Mouse (Mus musculus) small intestine, adult 2 months (tissue): ENCODE data around the gene Olfml3. TPM values are rescaled to one million over a fixed set of nuclear protein-coding genes. Genes with fewer than 3 reads are reported as not detected.

ENCODE experiments used
- H3K27ac ChIP-seq: fragments of 200-500 bp; 2 replicates; pipeline ENCODE4 v1.5.1; 2012; ENCODE audit warnings: low read depth, low read length, control low read depth, inconsistent platforms; ENCODE audit not compliant: insufficient read depth
- H3K27me3 ChIP-seq: fragments of 200-500 bp; 2 replicates; pipeline ENCODE4 v1.6.1; 2012; ENCODE audit warnings: mild to moderate bottlenecking, moderate library complexity, low read length, inconsistent platforms; ENCODE audit not compliant: control insufficient read depth, insufficient read depth
- H3K36me3 ChIP-seq: fragments of 200-500 bp; 2 replicates; pipeline ENCODE4 v1.6.1; 2012; ENCODE audit warnings: mild to moderate bottlenecking, low read length, control low read depth, inconsistent platforms; ENCODE audit not compliant: control insufficient read depth, insufficient read depth
- H3K4me1 ChIP-seq: fragments of 200-500 bp; 2 replicates; pipeline ENCODE4 v1.6.1; 2012; ENCODE audit warnings: low read length, inconsistent platforms, mixed read lengths; ENCODE audit not compliant: control insufficient read depth, insufficient read depth, insufficient read length
- H3K4me3 ChIP-seq: fragments of 200-500 bp; 2 replicates; pipeline ENCODE4 v1.5.1; 2012; ENCODE audit warnings: low read depth, mild to moderate bottlenecking, control low read depth, inconsistent platforms, low read length, moderate library complexity
- CTCF ChIP-seq: fragments of 200-500 bp; IDR thresholded peaks from 2 replicates; pipeline ENCODE4 v1.5.1; 2012; ENCODE audit warnings: low read depth, mild to moderate bottlenecking, control low read depth, inconsistent platforms, low read length, moderate library complexity, mixed read lengths; ENCODE audit not compliant: insufficient replicate concordance, insufficient read length; ENCODE audit errors: extremely low read depth
- POLR2A ChIP-seq: fragments of 200-500 bp; IDR thresholded peaks from 2 replicates; pipeline ENCODE4 v1.6.1; 2012; ENCODE audit warnings: low read depth, mild to moderate bottlenecking, control low read depth, inconsistent platforms, low read length, moderate library complexity
- WGBS: fragments of 180-500 bp; shearing (Covaris S2); methylation state at CpG from one replicate; pipeline ENCODE4 v1.1.7; 2018; 5-methylcytosine and 5-hydroxymethylcytosine counted together
- polyA plus RNA-seq: library from polyadenylated mRNA; depleted of rRNA; stranded (reverse); fragments of >200 nt; gene quantifications from 2 replicates; pipeline ENCODE4 v1.2.3, GENCODE M21; 2012; rRNA removed

The Olfml3 gene
- 4.0 and 5.7 TPM in 2 replicates for polyA plus RNA-seq

DNA sequence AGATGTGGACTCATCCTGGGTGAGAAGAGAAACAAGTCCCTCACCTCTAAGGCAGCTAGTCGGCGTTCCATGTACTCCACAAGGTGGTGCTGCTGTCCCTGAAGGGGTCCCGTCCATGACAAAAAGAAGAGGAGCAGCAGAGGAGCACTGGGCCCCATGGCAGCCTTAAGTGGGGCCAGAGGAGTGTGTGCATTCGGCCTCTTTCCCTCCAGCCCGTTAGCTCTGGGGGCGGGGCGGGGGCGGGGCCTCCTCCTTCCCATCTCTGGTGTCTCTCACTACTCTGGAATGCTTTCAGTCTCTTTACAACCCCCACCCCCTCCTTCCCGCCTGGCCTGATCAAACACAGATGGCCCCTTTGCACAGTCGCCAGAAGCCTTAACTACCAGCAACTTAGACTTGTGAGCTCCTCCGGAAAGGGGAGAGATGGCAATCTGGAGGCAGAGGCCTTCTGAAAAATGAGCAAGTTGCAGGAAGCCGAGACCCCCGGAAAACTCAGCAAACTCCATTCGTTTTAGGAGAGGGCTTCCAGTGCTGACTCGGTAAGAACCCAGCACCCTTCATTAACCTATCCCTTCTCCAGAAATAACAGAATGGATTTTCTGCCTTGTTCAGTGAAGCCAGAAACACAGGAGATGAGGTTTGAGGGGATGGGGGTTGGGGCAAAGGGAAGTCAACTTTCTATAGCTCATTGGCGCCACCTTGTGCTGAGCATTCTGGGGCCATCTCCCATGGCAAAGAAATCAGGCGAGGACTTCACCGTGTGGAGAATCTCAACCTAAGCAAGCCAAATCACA lies at the start of gene Olfml3:
Gene Olfml3 (minus strand): TSS at position 224 of the 794 bp plus-strand sequence.
- TF ChIP-seq POLR2A (peak; percentile 45; the same call in 1 of the 2 replicates), CTCF (peak; percentile 68; the same call in 1 of the 2 replicates)
- peak within 1 kb of the TSS; percentile 70 for H3K27ac ChIP-seq
- H3K36me3 ChIP-seq, result peaks cover 9% of the 10 kb centered on the region
- 0 out of 2 replicates have a peak, but pooled peaks cover 3% of the 10 kb centered on the region for H3K4me1 ChIP-seq
- H3K4me3 ChIP-seq, result peak within 1 kb of the TSS; percentile 50
- WGBS, result 2% methylated on average over 18 of the region's 18 CpGs
- no peaks in the 10 kb centered on the region for H3K27me3 ChIP-seq

DNA sequence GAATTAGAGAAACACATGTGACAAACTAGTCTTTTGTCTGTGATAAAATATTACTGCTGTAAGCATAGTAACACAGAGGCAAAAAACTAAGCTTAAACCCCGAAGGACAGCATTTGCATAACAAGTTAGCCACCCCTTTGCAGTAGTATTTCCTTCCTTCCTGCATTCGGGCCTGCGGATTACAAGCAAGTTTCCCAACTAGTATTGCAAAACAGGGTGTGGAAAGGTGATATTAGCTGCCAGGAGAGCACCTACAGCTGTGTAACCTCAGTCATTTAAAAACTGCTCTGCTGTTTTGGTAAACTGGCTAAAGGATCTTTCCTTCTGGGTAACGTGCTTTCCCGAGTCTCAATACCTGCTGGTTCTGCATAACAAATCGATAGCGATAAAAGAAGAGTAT lies 49.4 kb upstream of the Olfml3 start:
- Histone ChIP-seq H3K36me3 (no peaks in the 10 kb centered on the region), H3K27me3 (no peaks in the 10 kb centered on the region), H3K4me3 (no peak overlapping the region), H3K4me1 (peaks cover 14% of the 10 kb centered on the region; the same call in 1 of the 2 replicates), H3K27ac (peak overlapping the region; percentile 3; the same call in 1 of the 2 replicates)
- TF ChIP-seq CTCF, result no peak
- no peak for TF ChIP-seq POLR2A
- 28% methylated on average over 7 of the region's 7 CpGs for WGBS

- H3K27ac ChIP-seq, result peak overlapping the region; percentile 32; the same call in 1 of the 2 replicates
Measured at GRCm38 (mm10) chr3:103782844-103783609, 45.2 kb upstream of the Olfml3 start.

DNA sequence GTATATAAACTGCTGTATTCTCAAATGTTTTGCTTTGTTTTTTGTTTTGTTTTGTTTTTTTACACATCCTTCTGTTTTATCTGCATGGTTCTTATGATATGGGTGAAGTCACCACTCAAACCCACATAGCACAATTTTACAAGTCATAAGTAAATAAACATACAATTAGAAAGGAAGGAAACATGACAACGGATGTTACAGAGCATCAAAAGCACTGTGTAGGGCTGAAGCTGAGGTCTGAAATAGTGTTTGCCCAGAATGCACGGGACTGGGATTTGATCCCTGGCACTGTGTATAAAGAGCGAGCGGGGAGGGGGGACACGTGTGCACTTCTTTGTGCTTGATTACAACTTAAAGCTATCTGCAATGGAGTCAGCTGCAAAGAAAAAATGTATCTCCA lies 43.0 kb upstream of the Olfml3 start:
- peaks cover 10% of the 10 kb centered on the region for H3K36me3 ChIP-seq
- WGBS, result 75% methylated on average over 5 of the region's 5 CpGs
- H3K4me3 ChIP-seq, result no peak overlapping the region
- H3K4me1 ChIP-seq, result peaks cover 11% of the 10 kb centered on the region; the same call in 1 of the 2 replicates
- no peak for TF ChIP-seq POLR2A
- no peak for TF ChIP-seq CTCF
- no peak overlapping the region for H3K27ac ChIP-seq
- H3K27me3 ChIP-seq, result no peaks in the 10 kb centered on the region

More at GRCm38 (mm10) chr3:103782844-103783609, 45.2 kb upstream of the Olfml3 start:
- 52% methylated on average over 4 of the region's 4 CpGs for WGBS
- Histone ChIP-seq H3K27me3 (no peaks in the 10 kb centered on the region), H3K4me1 (peaks cover 11% of the 10 kb centered on the region; the same call in 1 of the 2 replicates), H3K4me3 (no peak overlapping the region), H3K36me3 (peaks cover under 1% of the 10 kb centered on the region; the same call in 1 of the 2 replicates)
- TF ChIP-seq CTCF, result no peak
- no peak for TF ChIP-seq POLR2A

GRCm38 (mm10) chr3:103780271-103780670 lies 42.5 kb upstream of the Olfml3 start:
- H3K36me3 ChIP-seq, result peaks cover 10% of the 10 kb centered on the region
- H3K4me3 ChIP-seq, result no peak overlapping the region
- no peaks in the 10 kb centered on the region for H3K27me3 ChIP-seq
- peaks cover 11% of the 10 kb centered on the region; the same call in 1 of the 2 replicates for H3K4me1 ChIP-seq
- WGBS, result 88% methylated on average over 3 of the region's 3 CpGs
- peak overlapping the region; percentile 9; the same call in 1 of the 2 replicates for H3K27ac ChIP-seq
- TF ChIP-seq POLR2A, result no peak
- TF ChIP-seq CTCF, result no peak

- WGBS, result 69% methylated on average over 7 of the region's 7 CpGs
- no peak overlapping the region for H3K27ac ChIP-seq
- TF ChIP-seq CTCF, result no peak
- TF ChIP-seq POLR2A, result no peak
Measured at GRCm38 (mm10) chr3:103779183-103779582, 41.4 kb upstream of the Olfml3 start.

GRCm38 (mm10) chr3:103778660-103779059 lies 40.9 kb upstream of the Olfml3 start:
- Histone ChIP-seq H3K27me3 (no peaks in the 10 kb centered on the region), H3K27ac (0 out of 2 replicates have a peak overlapping the region, but pooled peaks have one; percentile 13), H3K4me1 (peaks cover 8% of the 10 kb centered on the region; the same call in 1 of the 2 replicates), H3K36me3 (peaks cover 12% of the 10 kb centered on the region), H3K4me3 (no peak overlapping the region)
- 63% methylated on average over 6 of the region's 6 CpGs for WGBS
- TF ChIP-seq CTCF, result no peak
- no peak for TF ChIP-seq POLR2A

More at GRCm38 (mm10) chr3:103779183-103779582, 41.4 kb upstream of the Olfml3 start:
- no peaks in the 10 kb centered on the region for H3K27me3 ChIP-seq
- peaks cover 10% of the 10 kb centered on the region for H3K36me3 ChIP-seq
- no peak overlapping the region for H3K4me3 ChIP-seq
- peaks cover 8% of the 10 kb centered on the region; the same call in 1 of the 2 replicates for H3K4me1 ChIP-seq
